Mouse (Mus musculus) forebrain, embryonic 15.5 days (tissue): ENCODE measurements around the gene Cntnap1. TPM values are rescaled to one million over a fixed set of nuclear protein-coding genes. Genes with fewer than 3 reads are reported as not detected.

Source experiments
- ATAC-seq: fragments of 200-750 bp; cut with Nextera tagmentation; replicated peaks from 2 replicates; pipeline ENCODE4 v1.8.0; 2017; ENCODE audit warnings: mild to moderate bottlenecking, moderate TSS enrichment, moderate library complexity
- H3K27ac ChIP-seq: fragments of 300-500 bp; sonication (generic); replicated peaks from 2 replicates; pipeline ENCODE4 v1.5.1; 2015; ENCODE audit warnings: mild to moderate bottlenecking, inconsistent platforms
- H3K27me3 ChIP-seq: fragments of 300-500 bp; sonication (generic); 2 replicates; pipeline ENCODE4 v1.6.1; 2015; ENCODE audit warnings: inconsistent platforms
- H3K36me3 ChIP-seq: fragments of 300-500 bp; sonication (generic); 2 replicates; pipeline ENCODE4 v1.6.1; 2015; ENCODE audit warnings: mild to moderate bottlenecking, inconsistent platforms
- H3K4me1 ChIP-seq: fragments of 300-500 bp; sonication (generic); 2 replicates; pipeline ENCODE4 v1.6.1; 2015; ENCODE audit warnings: inconsistent platforms
- H3K4me2 ChIP-seq: fragments of 300-500 bp; sonication (generic); replicated peaks from 2 replicates; pipeline ENCODE4 v1.6.1; 2015; ENCODE audit warnings: mild to moderate bottlenecking, inconsistent platforms
- H3K4me3 ChIP-seq: fragments of 300-500 bp; sonication (generic); 2 replicates; pipeline ENCODE4 v1.5.1; 2015; ENCODE audit warnings: mild to moderate bottlenecking, inconsistent platforms
- H3K9ac ChIP-seq: fragments of 300-500 bp; sonication (generic); replicated peaks from 2 replicates; pipeline ENCODE4 v1.6.1; 2015; ENCODE audit warnings: mild to moderate bottlenecking, inconsistent platforms
- H3K9me3 ChIP-seq: fragments of 300-500 bp; sonication (generic); 2 replicates; pipeline ENCODE4 v1.6.1; 2016; ENCODE audit warnings: inconsistent platforms
- whole genome bisulfite sequencing: fragments of 180-500 bp; shearing (Covaris S2); methylation state at CpG from one replicate; pipeline ENCODE4 v1.1.7; 2015; ENCODE audit warnings: mixed read lengths; 5-methylcytosine and 5-hydroxymethylcytosine counted together
- microRNA-seq: library from miRNA; unstranded; fragments of <30 nt; microRNA quantifications from one replicate; pipeline ENCODE4, GENCODE M21; 2016
- polyA plus RNA-seq: library from polyadenylated mRNA; unstranded; fragments of >200 nt; fragmentation: Nextera tagmentation; extraction: Ambion mirVana; gene quantifications from 2 replicates; pipeline ENCODE4 v1.2.1, GENCODE M21; 2015

Gene Cntnap1
- polyA plus RNA-seq, 1 experiment from 2014 or later: 0.98 TPM

DNA sequence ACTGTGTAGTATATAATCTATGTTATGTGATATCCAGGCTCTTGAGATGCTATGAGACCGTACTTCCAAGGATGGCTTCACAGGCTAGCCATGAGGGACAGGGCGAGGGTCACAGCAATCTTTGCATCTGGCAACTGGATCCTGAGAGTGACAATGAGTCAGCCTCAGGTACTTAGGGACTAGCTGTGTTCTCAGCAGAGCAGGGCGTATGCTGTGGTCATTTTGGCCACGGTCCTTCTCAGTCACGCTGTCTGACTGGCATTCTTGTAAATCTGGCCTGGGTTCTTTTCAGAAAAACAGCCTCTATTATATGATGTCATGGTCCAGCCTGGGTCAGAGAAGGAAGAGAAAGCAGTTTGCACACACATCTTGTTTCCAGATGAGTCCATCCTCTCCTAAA, 66.5 kb downstream of the Cntnap1 start:
- no peaks in the 10 kb centered on the region for H3K36me3 ChIP-seq
- H3K9ac ChIP-seq: no peak overlapping the region
- 95% methylated on average over 5 of the region's 5 CpGs for WGBS
- H3K4me3 ChIP-seq: no peak overlapping the region
- no peak overlapping the region for H3K4me2 ChIP-seq
- H3K9me3 ChIP-seq: no peaks in the 10 kb centered on the region
- H3K27ac ChIP-seq: no peak overlapping the region
- no peaks in the 10 kb centered on the region for H3K27me3 ChIP-seq
- ATAC-seq: no peak
- no peaks in the 10 kb centered on the region for H3K4me1 ChIP-seq

DNA sequence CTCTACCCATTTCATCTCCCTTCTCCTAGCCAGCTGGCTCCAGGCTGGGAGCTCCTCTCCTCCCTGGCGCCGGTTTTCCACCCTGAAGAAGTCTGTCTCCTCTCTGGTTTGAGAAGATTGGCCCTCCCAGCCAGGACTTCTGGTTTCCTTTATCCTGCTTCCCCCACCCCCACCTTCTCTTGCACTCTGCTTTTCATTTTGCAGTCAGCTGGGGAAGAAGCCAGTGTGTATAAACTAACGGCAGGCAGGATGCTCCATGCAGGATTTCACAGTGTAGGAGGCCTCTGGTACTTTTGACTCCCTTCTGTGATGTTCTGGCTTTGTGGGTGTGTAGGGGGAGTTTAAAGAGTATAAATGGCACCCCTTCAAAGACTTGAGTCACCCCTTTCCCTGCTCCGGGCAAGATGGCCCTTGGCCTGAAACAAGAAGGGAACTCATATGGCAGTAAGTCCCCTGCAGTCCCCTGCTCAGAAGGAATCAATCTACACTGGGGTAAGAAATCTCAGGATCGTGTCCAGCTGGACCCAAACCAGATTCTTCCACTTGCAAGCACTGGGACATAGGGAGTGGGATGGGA, 67.8 kb downstream of the Cntnap1 start:
- 45% methylated on average over 5 of the region's 5 CpGs for WGBS
- no peak overlapping the region for H3K4me2 ChIP-seq
- no peak overlapping the region for H3K4me3 ChIP-seq
- ATAC-seq: no peak
- no peaks in the 10 kb centered on the region for H3K9me3 ChIP-seq
- no peaks in the 10 kb centered on the region for H3K4me1 ChIP-seq
- no peaks in the 10 kb centered on the region for H3K27me3 ChIP-seq
- no peaks in the 10 kb centered on the region for H3K36me3 ChIP-seq
- H3K9ac ChIP-seq: no peak overlapping the region
- H3K27ac ChIP-seq: no peak overlapping the region

Small RNAs within 50 kb of the gene (microRNA-seq; reads per million reads assigned to microRNA genes)
- not detected for gene Gm27626

Other genes with a start within 250 kb of the Cntnap1 start
- gene Stat3, start 231.0 kb upstream of the Cntnap1 start, polyA plus RNA-seq: 31.1 and 32.3 TPM in 2 replicates
- 29.4 and 30.1 TPM in 2 replicates for gene Cavin1, start 199.6 kb upstream of the Cntnap1 start, polyA plus RNA-seq
- gene Atp6v0a1, start 161.1 kb upstream of the Cntnap1 start, polyA plus RNA-seq: 84.3 and 84.6 TPM in 2 replicates
- 7.9 and 8.1 TPM in 2 replicates for gene Naglu, start 100.5 kb upstream of the Cntnap1 start, polyA plus RNA-seq
- gene Hsd17b1, start 92.1 kb upstream of the Cntnap1 start, polyA plus RNA-seq: 0.17 and 0.27 TPM in 2 replicates
- 47.8 and 52.7 TPM in 2 replicates for gene Coasy, start 88.0 kb upstream of the Cntnap1 start, polyA plus RNA-seq
- gene Mlx, start 83.2 kb upstream of the Cntnap1 start, polyA plus RNA-seq: 92.9 and 96.5 TPM in 2 replicates
- gene Psmc3ip, start 75.1 kb upstream of the Cntnap1 start, polyA plus RNA-seq: 40.5 and 45.0 TPM in 2 replicates
- gene Retreg3, start 50.6 kb upstream of the Cntnap1 start, polyA plus RNA-seq: 25.1 and 27.7 TPM in 2 replicates
- 96.1 and 97.7 TPM in 2 replicates for gene Tubg1, start 50.6 kb upstream of the Cntnap1 start, polyA plus RNA-seq
- gene Tubg2, start 14.6 kb upstream of the Cntnap1 start, polyA plus RNA-seq: 31.2 and 32.8 TPM in 2 replicates
- gene Plekhh3, start 828 bp downstream of the Cntnap1 start, polyA plus RNA-seq: 5.8 and 6.5 TPM in 2 replicates
- gene Ccr10, start 4.9 kb downstream of the Cntnap1 start, polyA plus RNA-seq: 0.14 and 0.19 TPM in 2 replicates
- 19.6 and 21.4 TPM in 2 replicates for gene Ezh1, start 55.9 kb downstream of the Cntnap1 start, polyA plus RNA-seq
- gene Ramp2, start 75.5 kb downstream of the Cntnap1 start, polyA plus RNA-seq: 53.4 and 61.3 TPM in 2 replicates
- 87.7 and 92.9 TPM in 2 replicates for gene Vps25, start 83.2 kb downstream of the Cntnap1 start, polyA plus RNA-seq
- 4.8 and 5.5 TPM in 2 replicates for gene Wnk4, start 90.0 kb downstream of the Cntnap1 start, polyA plus RNA-seq
- 1.4 and 1.5 TPM in 2 replicates for gene Cntd1, start 108.5 kb downstream of the Cntnap1 start, polyA plus RNA-seq
- gene Coa3, start 108.6 kb downstream of the Cntnap1 start, polyA plus RNA-seq: 208 and 211 TPM in 2 replicates
- 186 and 200 TPM in 2 replicates for gene Becn1, start 131.8 kb downstream of the Cntnap1 start, polyA plus RNA-seq
- gene Psme3, start 145.7 kb downstream of the Cntnap1 start, polyA plus RNA-seq: 129 and 140 TPM in 2 replicates
- 2.1 and 2.2 TPM in 2 replicates for gene Aoc2, start 154.5 kb downstream of the Cntnap1 start, polyA plus RNA-seq
- gene Aoc3, start 160.1 kb downstream of the Cntnap1 start, polyA plus RNA-seq: 0.05 TPM in 1 of 2 replicates, not detected in the other
- not detected in 2 replicates for gene G6pc, start 197.0 kb downstream of the Cntnap1 start, polyA plus RNA-seq
- gene Aarsd1, start 247.1 kb downstream of the Cntnap1 start, polyA plus RNA-seq: 90.2 and 98.7 TPM in 2 replicates